Mouse (Mus musculus) lung, embryonic 14.5 days (tissue): Measurements from ENCODE around the gene Lrriq1. TPM values are rescaled to one million over a fixed set of nuclear protein-coding genes. Genes with fewer than 3 reads are reported as not detected.

Experiments used
- ATAC-seq: fragments of 200-750 bp; cut with Nextera tagmentation; 2 replicates; pipeline ENCODE4 v1.8.0; 2017; ENCODE audit warnings: mild to moderate bottlenecking, moderate TSS enrichment, moderate library complexity; ENCODE audit not compliant: insufficient read depth
- DNase-seq: peaks from one replicate; pipeline ENCODE4 v3.0.0-alpha.2; 2015
- H3K27ac ChIP-seq: fragments of 300-500 bp; sonication (generic); 2 replicates; pipeline ENCODE4 v1.5.1; 2014; ENCODE audit warnings: low read depth, mild to moderate bottlenecking, moderate library complexity
- H3K27me3 ChIP-seq: fragments of 300-500 bp; sonication (generic); 2 replicates; pipeline ENCODE4 v1.6.1; 2014; ENCODE audit warnings: low read length, control low read depth; ENCODE audit not compliant: insufficient read depth
- H3K36me3 ChIP-seq: fragments of 300-500 bp; sonication (generic); 2 replicates; pipeline ENCODE4 v1.6.1; 2014; ENCODE audit warnings: control low read depth; ENCODE audit not compliant: insufficient read depth
- H3K4me1 ChIP-seq: fragments of 300-500 bp; sonication (generic); 2 replicates; pipeline ENCODE4 v1.6.1; 2014; ENCODE audit warnings: antibody characterized with exemption, control low read depth; ENCODE audit not compliant: insufficient read depth
- H3K4me2 ChIP-seq: fragments of 300-500 bp; sonication (generic); 2 replicates; pipeline ENCODE4 v1.6.1; 2014; ENCODE audit warnings: mild to moderate bottlenecking
- H3K4me3 ChIP-seq: fragments of 300-500 bp; sonication (generic); 2 replicates; pipeline ENCODE4 v1.5.1; 2014; ENCODE audit warnings: low read depth, low read length
- H3K9ac ChIP-seq: fragments of 300-500 bp; sonication (generic); 2 replicates; pipeline ENCODE4 v1.6.1; 2014
- H3K9me3 ChIP-seq: fragments of 300-500 bp; sonication (generic); 2 replicates; pipeline ENCODE4 v1.6.1; 2016; ENCODE audit warnings: low read depth, low read length, control low read depth
- CTCF ChIP-seq: IDR thresholded peaks from 2 replicates; pipeline ENCODE4 v1.5.1; 2016; ENCODE audit warnings: antibody characterized with exemption, low read depth
- WGBS: fragments of 180-500 bp; shearing (Covaris S2); extraction: QIAGEN DNeasy Blood & Tissue Kit; methylation state at CpG from one replicate; pipeline ENCODE4 v1.1.7; 2014; 5-methylcytosine and 5-hydroxymethylcytosine counted together
- polyA plus RNA-seq: library from polyadenylated mRNA; unstranded; fragments of >200 nt; fragmentation: Nextera tagmentation; extraction: Ambion mirVana; gene quantifications from 2 replicates; pipeline ENCODE4 v1.2.1, GENCODE M21; 2014

The Lrriq1 gene
- polyA plus RNA-seq, 1 experiment from 2014 or later, result 0.17 TPM

GRCm38 (mm10) chr10:103049593-103049992, 186.5 kb downstream of the Lrriq1 start:
- H3K27ac ChIP-seq, result no peak overlapping the region
- DNase-seq, result no peak
- H3K36me3 ChIP-seq, result no peaks in the 10 kb centered on the region
- no peak for ATAC-seq
- H3K27me3 ChIP-seq, result no peaks in the 10 kb centered on the region
- WGBS, result 85% methylated on average over 2 of the region's 2 CpGs
- no peaks in the 10 kb centered on the region for H3K9me3 ChIP-seq
- no peaks in the 10 kb centered on the region for H3K4me1 ChIP-seq
- TF ChIP-seq CTCF, result no peak
- H3K4me3 ChIP-seq, result no peak overlapping the region
- no peak overlapping the region for H3K4me2 ChIP-seq
- no peak overlapping the region for H3K9ac ChIP-seq

GRCm38 (mm10) chr10:103046623-103047022, 189.5 kb downstream of the Lrriq1 start:
- Histone ChIP-seq H3K9ac (no peak overlapping the region), H3K4me1 (no peaks in the 10 kb centered on the region), H3K4me3 (no peak overlapping the region), H3K4me2 (no peak overlapping the region), H3K27me3 (no peaks in the 10 kb centered on the region), H3K9me3 (no peaks in the 10 kb centered on the region), H3K36me3 (no peaks in the 10 kb centered on the region), H3K27ac (no peak overlapping the region)
- no peak for DNase-seq
- 55% methylated on average over 3 of the region's 3 CpGs for whole genome bisulfite sequencing
- no peak for ATAC-seq
- no peak for TF ChIP-seq CTCF

- no peaks in the 10 kb centered on the region for H3K9me3 ChIP-seq
- H3K4me1 ChIP-seq, result no peaks in the 10 kb centered on the region
- no peak overlapping the region for H3K4me3 ChIP-seq
- DNase-seq (no peak), ATAC-seq (no peak)
- 43% methylated on average over 2 of the region's 2 CpGs for WGBS
- no peaks in the 10 kb centered on the region for H3K36me3 ChIP-seq
- H3K4me2 ChIP-seq, result no peak overlapping the region
- no peaks in the 10 kb centered on the region for H3K27me3 ChIP-seq
- no peak for TF ChIP-seq CTCF
- no peak overlapping the region for H3K9ac ChIP-seq
- H3K27ac ChIP-seq, result no peak overlapping the region
Observed at GRCm38 (mm10) chr10:103045019-103045418, 191.1 kb downstream of the Lrriq1 start.

- H3K9me3 ChIP-seq, result no peaks in the 10 kb centered on the region
- no peak overlapping the region for H3K4me3 ChIP-seq
- H3K27me3 ChIP-seq, result peaks cover 56% of the 10 kb centered on the region
- no peak overlapping the region for H3K4me2 ChIP-seq
- H3K27ac ChIP-seq, result no peak overlapping the region
- no peak overlapping the region for H3K9ac ChIP-seq
- 6% methylated on average over 14 of the region's 14 CpGs for WGBS
- ATAC-seq (no peak), DNase-seq (peak; percentile 20)
- no peak for TF ChIP-seq CTCF
- no peaks in the 10 kb centered on the region for H3K4me1 ChIP-seq
- H3K36me3 ChIP-seq, result no peaks in the 10 kb centered on the region
Observed at GRCm38 (mm10) chr10:103035002-103035640, 201.0 kb downstream of the Lrriq1 start.

- H3K27ac ChIP-seq, result no peak overlapping the region
- ATAC-seq, result no peak
Observed at GRCm38 (mm10) chr10:103030931-103031330, 205.2 kb downstream of the Lrriq1 start.

GRCm38 (mm10) chr10:103029730-103030490, 206.2 kb downstream of the Lrriq1 start, which contains the start of gene Alx1:
TSS of gene Alx1 (minus strand) at chr10:103030215.
- peak within 1 kb of the TSS; percentile 65; the same call in 1 of the 2 replicates for H3K4me2 ChIP-seq
- H3K9me3 ChIP-seq, result no peaks in the 10 kb centered on the region
- no peak for TF ChIP-seq CTCF
- H3K9ac ChIP-seq, result no peak within 1 kb of the TSS
- H3K36me3 ChIP-seq, result no peaks in the 10 kb centered on the region
- H3K4me3 ChIP-seq, result peak within 1 kb of the TSS; percentile 37; the same call in 1 of the 2 replicates
- ATAC-seq (no peak), DNase-seq (peak; percentile 22)
- H3K27me3 ChIP-seq, result peaks cover 86% of the 10 kb centered on the region
- H3K4me1 ChIP-seq, result no peaks in the 10 kb centered on the region
- 3% methylated on average over 32 of the region's 32 CpGs for WGBS
- no peak within 1 kb of the TSS for H3K27ac ChIP-seq

More at GRCm38 (mm10) chr10:103030931-103031330, 205.2 kb downstream of the Lrriq1 start:
- Histone ChIP-seq H3K9ac (no peak overlapping the region), H3K36me3 (no peaks in the 10 kb centered on the region), H3K4me1 (no peaks in the 10 kb centered on the region), H3K4me3 (no peak overlapping the region), H3K4me2 (no peak overlapping the region), H3K9me3 (no peaks in the 10 kb centered on the region), H3K27me3 (peaks cover 88% of the 10 kb centered on the region)
- TF ChIP-seq CTCF, result no peak
- WGBS, result 8% methylated on average over 11 of the region's 11 CpGs
- peak; percentile 4 for DNase-seq

- no peaks in the 10 kb centered on the region for H3K36me3 ChIP-seq
- TF ChIP-seq CTCF, result no peak
- DNase-seq (peak; percentile 14), ATAC-seq (no peak)
- 2% methylated on average over 23 of the region's 23 CpGs for WGBS
- H3K9me3 ChIP-seq, result no peaks in the 10 kb centered on the region
- H3K4me3 ChIP-seq, result peak overlapping the region; percentile 37; the same call in 1 of the 2 replicates
- H3K27me3 ChIP-seq, result peaks cover 80% of the 10 kb centered on the region
- H3K4me2 ChIP-seq, result peak overlapping the region; percentile 65
- no peaks in the 10 kb centered on the region for H3K4me1 ChIP-seq
- no peak overlapping the region for H3K9ac ChIP-seq
- H3K27ac ChIP-seq, result no peak overlapping the region
Observed at GRCm38 (mm10) chr10:103029132-103029729, 206.9 kb downstream of the Lrriq1 start.
